Mouse (Mus musculus): ENCODE results near the gene Pitpnm3.
"Not testable (repeated sequence)": the region's sequence is repeated elsewhere in the genome, so short reads cannot be mapped to it uniquely, and the experiment has no call there.

Pitpnm3 gene

GRCm38 (mm10) chr11:72135383-72136158 is at the start of gene Pitpnm3:
TSS of gene Pitpnm3 (minus strand) at chr11:72135778.
- peak; percentile 51 for DNase-seq

DNA sequence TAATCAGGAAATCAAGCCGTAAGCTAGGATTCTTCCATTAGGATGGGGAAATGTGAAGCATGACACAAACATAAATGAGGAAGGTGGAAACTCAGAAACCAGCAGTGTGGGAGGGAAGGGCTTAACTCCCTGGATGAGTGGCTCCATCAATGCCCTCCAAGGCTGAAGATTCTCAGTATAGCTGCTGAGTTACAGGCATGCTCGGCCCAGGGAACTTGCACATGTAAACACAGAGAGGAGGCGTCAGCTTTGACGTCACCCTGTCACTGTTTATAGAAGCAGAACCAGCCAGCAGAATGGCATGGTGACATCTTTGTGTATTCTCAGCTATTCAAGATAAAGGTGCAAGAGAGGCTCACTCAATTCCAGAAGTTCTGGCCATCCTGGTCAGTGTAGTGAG is 48.7 kb upstream of the Pitpnm3 start:
- DNase-seq: peak; percentile 21

DNA sequence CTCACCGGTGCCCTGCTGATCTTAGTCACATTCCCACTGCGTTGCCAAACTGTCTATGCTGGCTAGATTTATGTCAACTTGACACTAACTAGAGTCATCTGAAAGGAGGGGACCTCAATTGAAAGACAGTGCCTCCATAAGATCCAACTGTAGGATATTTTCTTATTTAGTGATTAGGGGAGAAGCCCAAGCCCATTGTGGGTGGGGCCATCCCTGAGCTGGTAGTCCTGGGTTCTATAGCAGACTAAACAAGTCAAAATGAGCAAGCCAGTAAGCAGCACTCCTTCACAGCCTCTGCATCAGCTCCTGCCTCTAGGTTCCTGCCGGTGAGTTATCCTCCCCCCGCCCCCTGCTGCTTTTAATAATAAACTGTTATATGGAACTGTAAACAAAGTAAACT is 45.6 kb upstream of the Pitpnm3 start:
- no peak for DNase-seq

DNA sequence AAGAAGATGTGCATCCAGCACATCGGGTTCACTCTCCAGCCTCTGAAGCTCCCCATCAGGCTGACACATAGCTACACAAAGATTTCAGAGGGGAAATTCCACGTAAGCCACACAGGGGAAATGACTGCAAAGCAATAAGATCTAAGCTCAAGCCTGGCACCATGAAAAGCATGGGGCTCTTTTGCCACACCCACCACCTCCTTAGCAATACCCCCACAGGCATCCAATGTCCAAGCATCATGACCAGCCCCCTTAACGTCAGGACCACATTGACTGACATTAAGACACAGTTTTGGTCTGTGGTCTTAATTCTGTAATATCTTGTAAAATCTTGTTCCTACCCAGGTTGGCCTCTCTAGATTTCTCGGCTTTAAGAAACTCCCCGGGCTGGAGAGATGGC is 45.0 kb upstream of the Pitpnm3 start:
- DNase-seq: no peak

GRCm38 (mm10) chr11:72176553-72176952 is 41.0 kb upstream of the Pitpnm3 start:
- no peak for DNase-seq

DNA sequence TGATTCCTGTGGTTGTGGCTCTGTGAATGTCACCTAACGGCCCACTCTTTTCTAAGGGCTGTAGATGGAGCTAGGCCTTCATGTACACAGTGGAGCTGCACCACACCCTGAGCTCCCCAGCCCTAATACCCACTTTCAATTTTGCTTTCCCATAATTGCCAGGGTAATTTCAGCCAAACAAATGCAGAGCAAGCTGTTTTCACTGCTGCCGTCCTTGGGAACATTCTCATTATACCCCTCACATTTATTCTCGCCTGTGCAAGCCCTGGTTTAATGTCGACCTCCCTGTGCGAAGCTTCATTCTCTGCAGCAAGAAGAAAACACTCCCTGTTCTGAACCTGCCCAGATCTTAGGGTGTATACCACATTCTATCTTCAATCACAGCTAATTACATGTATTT is 40.4 kb upstream of the Pitpnm3 start:
- no peak for DNase-seq

- no peak for DNase-seq
Observed at GRCm38 (mm10) chr11:72174721-72175120, 39.1 kb upstream of the Pitpnm3 start.

DNA sequence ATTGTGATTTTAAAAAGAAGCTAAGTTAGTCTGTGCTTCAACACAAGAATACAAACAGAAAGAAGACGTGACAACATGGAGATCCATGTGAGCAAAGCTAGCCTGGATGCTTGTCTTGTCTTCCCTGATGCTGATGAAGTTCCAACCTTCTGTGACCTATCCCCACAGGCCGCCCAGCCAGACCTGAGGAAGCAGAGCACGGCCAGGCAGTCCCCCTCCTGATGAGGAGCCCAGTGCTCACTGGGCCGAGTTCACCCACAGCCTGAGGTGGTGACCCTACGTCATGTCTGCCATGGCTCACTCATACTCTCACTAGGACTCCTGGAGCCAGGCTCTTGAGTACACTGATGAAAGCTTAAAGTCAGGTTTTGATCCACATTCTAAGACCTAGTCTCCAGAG is 37.9 kb upstream of the Pitpnm3 start:
- DNase-seq: no peak

DNA sequence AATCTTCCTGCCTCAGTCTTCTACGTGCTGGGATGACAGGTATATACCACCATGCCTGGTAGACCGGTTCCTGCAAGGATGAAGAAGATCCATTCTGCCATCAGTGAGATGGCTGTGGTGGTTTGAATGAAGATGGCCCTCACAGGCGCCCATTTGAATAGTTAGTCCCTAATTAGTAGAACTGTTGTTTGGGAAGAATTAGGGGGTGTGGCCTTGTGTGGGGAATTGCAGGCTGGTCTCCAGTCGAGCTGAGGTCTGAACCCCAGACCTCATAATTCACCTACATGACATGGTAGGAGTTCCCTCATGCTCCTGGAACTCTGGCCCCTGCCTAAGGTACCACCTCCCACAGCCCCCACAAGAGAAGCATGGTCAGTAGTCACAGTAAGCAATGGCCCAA is 36.3 kb upstream of the Pitpnm3 start:
- not testable (repeated sequence) for DNase-seq

DNA sequence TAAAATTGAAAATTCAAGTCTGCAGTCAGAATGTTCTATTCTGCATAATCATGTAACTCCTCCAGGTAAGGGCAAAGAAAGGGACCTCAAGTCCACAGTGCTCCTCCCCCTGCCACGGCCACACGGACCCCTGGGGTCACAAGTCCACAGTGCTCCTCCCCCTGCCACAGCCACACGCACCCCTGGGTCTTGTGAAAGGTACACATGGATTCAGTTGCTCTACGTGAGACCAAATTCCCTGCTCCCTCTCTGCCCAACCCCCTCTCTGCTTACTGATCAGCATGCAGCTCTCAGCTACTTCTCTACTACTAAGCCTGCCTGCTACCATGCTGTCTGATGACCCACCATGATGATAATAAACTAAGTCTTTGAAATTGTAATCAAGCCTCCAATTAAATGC is 34.3 kb upstream of the Pitpnm3 start:
- no peak for DNase-seq

GRCm38 (mm10) chr11:72163198-72163597 is 27.6 kb upstream of the Pitpnm3 start:
- no peak for DNase-seq

DNA sequence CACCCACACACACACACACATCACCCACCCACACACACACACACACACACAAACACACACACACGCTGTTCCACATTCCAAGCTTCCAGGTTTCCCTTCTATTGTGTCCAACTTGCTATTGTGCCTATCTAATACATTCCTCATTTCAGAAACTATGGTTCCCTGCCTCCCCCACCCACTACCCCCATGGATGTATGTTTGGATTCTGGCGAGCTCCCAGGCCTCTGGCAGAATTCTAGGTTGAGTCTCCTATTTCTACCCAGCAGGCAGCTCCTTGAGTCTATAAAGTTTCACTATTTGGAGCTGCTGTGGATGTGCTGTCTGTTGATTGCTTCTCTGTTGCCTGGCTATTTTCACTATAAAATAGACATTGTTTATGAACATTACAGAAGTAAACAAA is 21.0 kb upstream of the Pitpnm3 start:
- no peak for DNase-seq

GRCm38 (mm10) chr11:72155981-72156428 is 20.4 kb upstream of the Pitpnm3 start:
- no peak for DNase-seq

DNA sequence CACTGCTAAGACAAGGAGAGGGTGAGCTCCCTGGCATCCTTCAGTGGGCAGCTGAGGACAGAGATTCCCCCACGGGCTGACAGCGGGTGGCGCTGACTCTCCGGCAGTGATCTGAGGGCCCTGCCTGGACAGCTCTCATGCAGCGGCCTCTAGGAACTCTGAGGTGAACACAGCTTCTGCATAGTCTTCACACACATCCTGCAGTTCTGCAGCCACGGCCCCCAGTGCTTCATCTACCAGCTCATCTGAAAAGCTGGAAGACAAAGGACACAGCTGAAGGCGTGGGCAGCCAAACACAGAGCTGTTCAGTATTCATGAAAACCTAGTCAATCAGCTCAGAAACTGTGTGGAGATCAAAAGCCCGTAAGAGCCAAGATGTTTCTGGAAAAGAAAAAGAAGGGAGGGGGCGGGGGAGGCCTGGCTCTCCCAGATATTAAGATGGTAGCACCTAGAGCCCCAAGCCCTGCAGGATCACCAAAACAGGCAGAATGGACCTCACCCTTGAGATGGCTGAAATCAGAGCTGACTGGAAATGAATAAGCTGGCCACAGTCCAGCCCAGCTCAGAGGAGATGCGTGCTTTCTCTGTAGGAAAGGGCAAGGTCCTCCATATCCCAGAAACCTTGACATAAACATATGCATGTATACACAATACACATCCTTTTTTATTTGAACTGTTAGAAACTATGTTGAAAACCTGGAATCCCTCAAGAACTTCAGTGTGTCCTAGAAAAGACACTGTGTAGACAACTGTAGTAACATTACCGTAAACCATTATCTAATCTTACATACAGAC is 19.8 kb upstream of the Pitpnm3 start:
- no peak for DNase-seq

GRCm38 (mm10) chr11:72153122-72153862 is 17.7 kb upstream of the Pitpnm3 start:
- DNase-seq: peak; percentile 35

- DNase-seq: peak; percentile 52
Observed at GRCm38 (mm10) chr11:72151120-72151519, 15.5 kb upstream of the Pitpnm3 start.

- DNase-seq: no peak
Observed at GRCm38 (mm10) chr11:72147910-72148309, 12.3 kb upstream of the Pitpnm3 start.

GRCm38 (mm10) chr11:72145877-72146248 is 10.3 kb upstream of the Pitpnm3 start:
- no peak for DNase-seq

- peak; percentile 67 for DNase-seq
Observed at GRCm38 (mm10) chr11:72145182-72145876, 9.8 kb upstream of the Pitpnm3 start.

DNA sequence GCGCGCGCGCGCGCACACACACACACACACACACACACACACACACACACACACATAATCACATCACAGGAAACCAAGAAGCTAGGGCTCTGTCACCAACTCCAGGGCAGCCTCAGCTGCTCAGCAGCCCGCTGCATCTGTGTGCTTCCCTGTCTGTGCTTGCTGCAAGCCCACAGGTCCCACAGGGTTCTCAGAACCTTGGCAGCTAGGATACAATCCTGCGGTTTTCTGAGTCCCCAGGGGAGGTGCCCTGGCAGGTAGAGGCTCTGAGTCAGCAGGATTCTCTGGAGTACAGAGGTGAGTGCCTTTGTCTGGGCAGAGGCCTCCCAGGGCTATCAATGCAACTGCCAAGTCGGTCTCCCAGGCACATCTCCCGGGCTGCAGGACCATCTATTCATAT is 7.3 kb upstream of the Pitpnm3 start:
- DNase-seq: peak; percentile 62

DNA sequence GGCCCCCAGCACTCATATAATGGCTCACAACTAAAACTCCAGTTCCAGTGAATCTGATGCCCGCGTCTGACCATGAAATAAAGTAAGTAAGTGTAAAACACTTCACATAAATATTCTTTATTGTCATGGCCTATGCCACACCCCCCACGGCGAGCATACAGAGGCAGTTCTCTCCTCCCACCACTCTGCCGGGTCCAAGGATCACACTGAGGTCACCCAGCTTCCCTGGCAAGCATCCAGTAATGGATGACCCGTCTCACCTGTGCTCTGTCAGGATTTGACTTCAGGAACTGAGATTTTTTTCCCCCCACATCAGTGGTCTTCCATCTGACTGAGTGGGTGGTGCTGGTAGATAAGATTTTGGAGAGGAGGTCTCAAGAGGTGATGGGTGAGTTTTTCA is 4.6 kb upstream of the Pitpnm3 start:
- DNase-seq: no peak

DNA sequence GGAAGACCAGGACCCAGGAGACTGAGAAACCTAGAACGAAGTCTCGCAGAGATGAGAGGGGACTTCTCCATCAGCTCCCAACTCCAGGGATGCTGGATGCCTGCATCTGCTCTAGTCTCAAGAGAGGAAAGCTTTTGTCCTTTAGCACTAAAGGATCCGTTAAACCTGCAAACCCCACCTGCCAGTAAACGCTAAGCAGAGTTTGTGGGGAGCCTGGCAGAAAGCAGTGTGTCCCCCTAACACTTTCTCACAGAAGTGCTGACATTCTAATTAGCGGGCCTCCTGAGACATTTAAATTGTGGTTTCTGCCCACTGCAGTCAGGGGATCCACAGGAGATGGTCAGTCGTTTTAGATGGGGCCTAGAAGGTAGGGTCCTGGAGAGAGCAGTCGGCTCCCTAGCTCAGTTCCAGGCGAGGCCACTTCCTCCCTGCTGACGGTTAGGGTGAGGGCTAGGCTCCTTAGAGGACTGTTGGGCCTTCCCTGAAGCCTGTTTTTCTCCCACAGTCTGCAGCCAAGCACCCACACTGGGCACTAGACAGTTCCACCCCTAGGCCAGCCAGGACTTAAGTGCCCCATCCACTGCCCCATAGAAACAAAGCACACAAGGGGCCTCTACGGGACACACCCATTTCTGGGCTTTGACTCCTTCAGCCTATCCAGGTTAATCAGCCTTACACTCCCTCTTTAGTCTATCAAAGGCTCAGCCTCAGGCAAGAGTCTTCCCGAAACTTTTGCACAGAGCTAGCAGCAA is 829 bp upstream of the Pitpnm3 start:
- peak; percentile 48 for DNase-seq

Data from lung, postnatal 10 days (tissue).